Mouse (Mus musculus): ENCODE results near the gene Artn. TPM values are rescaled to one million over a fixed set of nuclear protein-coding genes. Genes with fewer than 3 reads are reported as not detected.

The Artn gene
- polyA plus RNA-seq, 1 experiment from 2014 or later = 0.53 TPM

DNA sequence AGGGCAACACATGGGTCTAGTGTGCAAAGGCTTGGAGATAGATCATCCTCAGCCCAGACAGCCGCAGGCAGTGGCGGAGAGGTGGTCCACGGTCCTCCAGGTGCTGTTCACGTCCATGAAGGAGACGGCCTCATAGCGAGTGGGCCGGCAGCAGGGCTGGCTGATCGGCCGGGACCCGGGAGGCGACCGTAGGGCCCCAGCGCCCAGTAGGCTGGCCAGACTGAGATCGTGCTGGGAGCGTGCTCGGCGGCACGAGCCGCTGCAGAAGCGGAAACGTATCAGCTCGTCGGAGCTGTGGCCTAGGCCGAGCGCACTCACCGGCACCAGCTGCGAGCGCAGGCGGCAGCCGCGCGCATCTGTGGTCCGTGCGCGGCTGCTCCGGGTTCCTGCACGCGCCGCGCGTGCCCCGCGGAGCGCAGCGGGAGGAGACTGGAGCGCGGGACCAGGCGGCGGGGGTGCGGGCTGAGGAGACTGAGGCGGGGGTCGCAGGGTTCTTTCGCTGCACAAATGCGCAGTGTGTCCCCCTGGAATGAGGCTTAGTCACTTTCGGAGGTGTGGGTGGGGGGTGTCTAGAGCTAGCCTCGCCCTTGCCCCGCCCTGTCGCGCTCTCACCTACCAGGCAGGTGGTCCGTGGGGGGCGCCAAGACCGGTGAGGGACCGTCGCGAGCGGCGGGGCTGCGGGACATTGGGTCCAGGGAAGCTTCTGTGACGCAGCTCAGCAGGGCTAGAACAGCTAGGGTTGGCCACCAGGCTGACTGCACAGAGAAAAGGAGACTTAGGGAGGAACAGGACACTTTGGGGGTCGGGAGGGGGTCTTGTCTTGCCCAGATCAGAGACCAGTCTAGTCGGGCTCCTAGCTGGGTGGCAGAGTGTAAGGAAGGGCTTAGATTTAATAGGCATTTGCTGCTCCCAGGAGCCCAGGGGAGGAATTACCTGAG is 2.7 kb downstream of the Artn start:
- WGBS = under 1% methylated on average over 63 of the region's 71 CpGs
- H3K4me2 ChIP-seq = peak overlapping the region; percentile 78
- peak; percentile 91 for DNase-seq (ENCODE audit: low spot score, missing footprints)
- H3K4me3 ChIP-seq (ENCODE audit: low read depth, low read length) = peak overlapping the region; percentile 43
- H3K9ac ChIP-seq (ENCODE audit: low read length) = peak overlapping the region; percentile 55
- no peak overlapping the region for H3K27ac ChIP-seq (ENCODE audit: low read depth, low read length)
- no peaks in the 10 kb centered on the region for H3K36me3 ChIP-seq (ENCODE audit: control insufficient read depth, insufficient read depth, low read length)
- peak; percentile 70 for ATAC-seq (ENCODE audit: low FRiP score)
- H3K27me3 ChIP-seq (ENCODE audit: control insufficient read depth, insufficient read depth, low read length) = peaks cover 56% of the 10 kb centered on the region
- no peaks in the 10 kb centered on the region for H3K9me3 ChIP-seq (ENCODE audit: control insufficient read depth, low read length)
- peaks cover 23% of the 10 kb centered on the region for H3K4me1 ChIP-seq (ENCODE audit: control insufficient read depth, insufficient read depth, low read length)

DNA sequence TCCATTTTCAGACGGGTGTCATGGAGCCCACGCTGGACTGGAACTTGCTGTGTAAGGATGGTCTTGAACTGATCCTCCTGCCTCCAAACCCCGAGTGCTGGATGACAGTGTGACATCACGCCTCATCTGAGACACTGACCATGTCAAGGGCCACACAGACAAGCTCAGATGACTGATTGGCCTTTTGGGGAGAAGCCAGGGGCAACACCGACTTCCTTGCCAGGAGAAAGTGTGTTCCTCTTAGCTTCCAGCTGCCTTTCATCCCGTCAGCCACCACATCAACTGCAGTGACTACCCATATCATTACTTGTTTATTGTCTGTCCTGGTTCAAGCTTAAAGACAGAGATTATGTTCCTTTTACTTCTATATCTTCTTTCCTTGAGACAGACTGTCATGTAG is 4.6 kb downstream of the Artn start:
- Histone ChIP-seq H3K4me2 (no peak overlapping the region), H3K9me3 (ENCODE audit: control insufficient read depth, low read length) (no peaks in the 10 kb centered on the region), H3K27me3 (ENCODE audit: control insufficient read depth, insufficient read depth, low read length) (peaks cover 50% of the 10 kb centered on the region), H3K36me3 (ENCODE audit: control insufficient read depth, insufficient read depth, low read length) (no peaks in the 10 kb centered on the region), H3K4me1 (ENCODE audit: control insufficient read depth, insufficient read depth, low read length) (peaks cover 23% of the 10 kb centered on the region), H3K9ac (ENCODE audit: low read length) (no peak overlapping the region), H3K4me3 (ENCODE audit: low read depth, low read length) (no peak overlapping the region), H3K27ac (ENCODE audit: low read depth, low read length) (no peak overlapping the region)
- DNase-seq (ENCODE audit: low spot score, missing footprints) (no peak), ATAC-seq (ENCODE audit: low FRiP score) (no peak)
- WGBS = 72% methylated on average over 4 of the region's 6 CpGs

DNA sequence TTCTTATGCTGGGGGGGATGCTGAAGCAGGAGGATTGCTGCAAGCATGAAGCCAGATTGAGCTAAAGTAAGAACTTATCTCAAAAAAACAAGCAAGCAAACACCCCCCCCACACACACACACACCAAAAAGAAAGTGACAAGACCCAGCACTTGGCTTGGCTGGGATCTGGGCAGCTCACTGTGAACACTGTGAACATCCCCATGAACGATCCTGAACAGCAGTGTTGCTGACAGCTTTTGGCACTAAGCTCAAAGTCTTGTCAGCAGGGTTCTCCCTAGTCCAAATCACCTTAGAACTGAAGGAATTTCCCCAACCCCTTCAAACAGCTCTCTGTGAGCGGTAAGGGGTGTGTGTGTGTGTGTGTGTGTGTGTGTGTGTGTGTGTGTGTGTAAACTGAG is 6.1 kb downstream of the Artn start:
- H3K4me3 ChIP-seq (ENCODE audit: low read depth, low read length) = no peak overlapping the region
- no peak overlapping the region for H3K9ac ChIP-seq (ENCODE audit: low read length)
- H3K27ac ChIP-seq (ENCODE audit: low read depth, low read length) = no peak overlapping the region
- peaks cover 9% of the 10 kb centered on the region for H3K4me1 ChIP-seq (ENCODE audit: control insufficient read depth, insufficient read depth, low read length)
- peaks cover 36% of the 10 kb centered on the region for H3K27me3 ChIP-seq (ENCODE audit: control insufficient read depth, insufficient read depth, low read length)
- H3K36me3 ChIP-seq (ENCODE audit: control insufficient read depth, insufficient read depth, low read length) = no peaks in the 10 kb centered on the region
- no peaks in the 10 kb centered on the region for H3K9me3 ChIP-seq (ENCODE audit: control insufficient read depth, low read length)
- H3K4me2 ChIP-seq = no peak overlapping the region
- no peak for DNase-seq (ENCODE audit: low spot score, missing footprints)
- WGBS = 57% methylated on average over 2 of the region's 2 CpGs
- ATAC-seq (ENCODE audit: low FRiP score) = no peak

DNA sequence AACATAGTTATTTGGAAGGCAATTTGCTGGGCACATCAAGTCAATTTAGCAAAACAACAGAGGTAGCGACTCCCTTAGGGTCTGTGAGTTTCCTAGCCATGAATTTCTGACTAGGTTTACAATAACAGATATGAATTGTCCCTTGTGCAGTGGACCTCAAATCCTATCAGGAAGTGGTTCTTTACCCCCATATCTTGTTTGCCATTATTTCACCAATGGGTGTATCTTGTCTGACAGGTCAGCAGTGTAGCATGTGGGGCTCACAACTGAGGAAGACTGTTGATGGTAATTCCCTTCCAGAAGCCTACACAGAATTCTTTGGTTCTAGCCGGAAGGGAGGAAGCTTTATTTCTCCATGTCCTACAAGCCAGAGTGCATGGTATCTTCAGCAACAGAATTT is 8.2 kb downstream of the Artn start:
- Histone ChIP-seq H3K4me1 (ENCODE audit: control insufficient read depth, insufficient read depth, low read length) (0 out of 2 replicates have a peak, but pooled peaks cover under 1% of the 10 kb centered on the region), H3K9me3 (ENCODE audit: control insufficient read depth, low read length) (no peaks in the 10 kb centered on the region), H3K27ac (ENCODE audit: low read depth, low read length) (no peak overlapping the region), H3K9ac (ENCODE audit: low read length) (no peak overlapping the region), H3K4me2 (no peak overlapping the region), H3K4me3 (ENCODE audit: low read depth, low read length) (no peak overlapping the region), H3K27me3 (ENCODE audit: control insufficient read depth, insufficient read depth, low read length) (peaks cover 15% of the 10 kb centered on the region), H3K36me3 (ENCODE audit: control insufficient read depth, insufficient read depth, low read length) (no peaks in the 10 kb centered on the region)
- no peak for DNase-seq (ENCODE audit: low spot score, missing footprints)
- ATAC-seq (ENCODE audit: low FRiP score) = no peak
- 91% methylated on average over 2 of the region's 2 CpGs for WGBS

DNA sequence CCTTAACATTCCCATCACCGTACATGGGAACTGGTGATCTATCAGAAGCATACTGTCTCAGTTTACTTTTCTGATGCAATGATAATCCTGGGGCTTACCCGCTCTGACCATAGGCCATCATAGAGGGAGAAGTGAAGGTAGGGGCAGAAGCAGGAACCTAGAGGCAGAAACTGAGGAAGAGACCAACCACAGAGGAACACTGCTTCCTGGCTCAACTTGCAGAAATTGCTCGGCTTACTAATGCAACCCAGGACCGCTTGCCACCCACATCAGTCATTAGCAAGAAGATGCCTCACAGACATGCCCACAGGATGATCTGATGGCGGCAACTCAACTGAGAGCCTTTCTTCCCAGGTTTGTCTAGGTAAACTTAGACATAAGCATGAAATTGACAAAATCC is 10.8 kb downstream of the Artn start:
- Histone ChIP-seq H3K9ac (ENCODE audit: low read length) (no peak overlapping the region), H3K27me3 (ENCODE audit: control insufficient read depth, insufficient read depth, low read length) (no peaks in the 10 kb centered on the region), H3K4me2 (no peak overlapping the region), H3K4me3 (ENCODE audit: low read depth, low read length) (no peak overlapping the region), H3K27ac (ENCODE audit: low read depth, low read length) (no peak overlapping the region), H3K36me3 (ENCODE audit: control insufficient read depth, insufficient read depth, low read length) (no peaks in the 10 kb centered on the region), H3K9me3 (ENCODE audit: control insufficient read depth, low read length) (no peaks in the 10 kb centered on the region), H3K4me1 (ENCODE audit: control insufficient read depth, insufficient read depth, low read length) (peaks cover 8% of the 10 kb centered on the region)
- DNase-seq (ENCODE audit: low spot score, missing footprints) = no peak
- ATAC-seq (ENCODE audit: low FRiP score) = no peak
- WGBS = 91% methylated on average over 5 of the region's 5 CpGs

DNA sequence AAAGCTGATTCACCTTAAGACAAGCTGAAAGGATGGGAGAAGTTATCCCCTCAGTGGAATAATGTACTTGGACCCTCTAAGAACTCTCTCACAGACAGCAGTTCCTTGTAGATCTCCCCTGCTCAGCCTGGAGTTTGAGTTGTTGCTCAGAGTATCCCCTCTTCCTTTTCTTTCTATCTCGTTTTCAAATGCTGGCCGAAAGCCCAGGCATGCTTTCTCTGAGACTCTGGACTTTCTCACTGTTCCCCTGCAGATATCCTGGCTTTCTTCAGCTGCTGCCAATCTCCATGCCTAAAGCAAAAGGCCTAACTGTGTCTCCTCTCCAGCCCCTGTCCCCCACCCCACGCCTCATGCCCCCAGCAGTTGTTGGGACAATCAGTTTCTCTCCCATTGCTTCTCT is 11.3 kb downstream of the Artn start:
- H3K27me3 ChIP-seq (ENCODE audit: control insufficient read depth, insufficient read depth, low read length) = no peaks in the 10 kb centered on the region
- no peaks in the 10 kb centered on the region for H3K9me3 ChIP-seq (ENCODE audit: control insufficient read depth, low read length)
- ATAC-seq (ENCODE audit: low FRiP score) (no peak), DNase-seq (ENCODE audit: low spot score, missing footprints) (no peak)
- no peak overlapping the region for H3K27ac ChIP-seq (ENCODE audit: low read depth, low read length)
- H3K36me3 ChIP-seq (ENCODE audit: control insufficient read depth, insufficient read depth, low read length) = no peaks in the 10 kb centered on the region
- no peak overlapping the region for H3K9ac ChIP-seq (ENCODE audit: low read length)
- H3K4me3 ChIP-seq (ENCODE audit: low read depth, low read length) = no peak overlapping the region
- H3K4me2 ChIP-seq = no peak overlapping the region
- peaks cover 13% of the 10 kb centered on the region for H3K4me1 ChIP-seq (ENCODE audit: control insufficient read depth, insufficient read depth, low read length)
- WGBS = 94% methylated on average over 3 of the region's 3 CpGs

DNA sequence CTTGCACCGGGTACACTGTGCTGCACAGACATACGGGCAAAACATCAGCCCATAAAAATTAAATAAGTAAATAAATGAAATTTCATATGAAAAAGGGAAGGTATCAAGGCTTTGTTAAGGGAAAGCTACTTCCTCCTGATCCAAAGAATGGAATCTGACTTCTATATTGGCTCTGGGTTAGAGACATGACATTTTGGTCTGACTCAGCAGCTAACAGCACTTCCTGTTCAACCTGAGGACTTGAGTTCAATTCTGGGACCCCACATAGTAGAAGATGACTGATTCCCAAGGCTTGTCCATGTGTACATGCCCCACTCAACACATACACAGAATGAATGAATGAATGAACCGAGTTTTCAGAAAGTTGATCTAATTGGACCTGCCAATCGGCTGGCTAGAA is 11.7 kb downstream of the Artn start:
- Histone ChIP-seq H3K27ac (ENCODE audit: low read depth, low read length) (no peak overlapping the region), H3K9me3 (ENCODE audit: control insufficient read depth, low read length) (no peaks in the 10 kb centered on the region), H3K36me3 (ENCODE audit: control insufficient read depth, insufficient read depth, low read length) (no peaks in the 10 kb centered on the region), H3K4me3 (ENCODE audit: low read depth, low read length) (no peak overlapping the region), H3K9ac (ENCODE audit: low read length) (no peak overlapping the region), H3K4me2 (no peak overlapping the region), H3K27me3 (ENCODE audit: control insufficient read depth, insufficient read depth, low read length) (no peaks in the 10 kb centered on the region), H3K4me1 (ENCODE audit: control insufficient read depth, insufficient read depth, low read length) (peaks cover 17% of the 10 kb centered on the region)
- DNase-seq (ENCODE audit: low spot score, missing footprints) (no peak), ATAC-seq (ENCODE audit: low FRiP score) (no peak)
- 93% methylated on average over 4 of the region's 4 CpGs for WGBS

DNA sequence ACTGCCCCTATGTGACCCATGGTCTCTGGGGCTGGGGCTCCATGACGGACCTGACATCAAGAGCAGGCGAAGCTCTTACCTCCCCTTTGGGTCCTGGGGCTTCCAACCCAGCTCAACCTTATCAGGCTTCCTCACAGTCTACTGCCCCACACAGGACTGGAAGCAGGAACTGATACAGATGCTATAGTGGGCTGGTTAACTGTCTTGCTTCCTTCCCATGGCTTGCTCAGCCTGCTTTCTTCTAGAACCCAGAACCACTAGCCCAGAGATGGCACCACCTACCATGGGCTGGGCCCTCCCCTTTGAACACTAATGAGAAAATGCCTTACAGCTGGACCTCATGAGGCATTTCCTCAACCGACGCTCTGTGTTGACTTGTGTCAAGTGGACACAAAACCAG is 12.2 kb downstream of the Artn start:
- WGBS = 90% methylated on average over 4 of the region's 4 CpGs
- DNase-seq (ENCODE audit: low spot score, missing footprints) (no peak), ATAC-seq (ENCODE audit: low FRiP score) (no peak)
- Histone ChIP-seq H3K9ac (ENCODE audit: low read length) (no peak overlapping the region), H3K4me1 (ENCODE audit: control insufficient read depth, insufficient read depth, low read length) (peaks cover 17% of the 10 kb centered on the region), H3K9me3 (ENCODE audit: control insufficient read depth, low read length) (no peaks in the 10 kb centered on the region), H3K36me3 (ENCODE audit: control insufficient read depth, insufficient read depth, low read length) (no peaks in the 10 kb centered on the region), H3K27me3 (ENCODE audit: control insufficient read depth, insufficient read depth, low read length) (no peaks in the 10 kb centered on the region), H3K4me2 (no peak overlapping the region), H3K4me3 (ENCODE audit: low read depth, low read length) (no peak overlapping the region), H3K27ac (ENCODE audit: low read depth, low read length) (no peak overlapping the region)

DNA sequence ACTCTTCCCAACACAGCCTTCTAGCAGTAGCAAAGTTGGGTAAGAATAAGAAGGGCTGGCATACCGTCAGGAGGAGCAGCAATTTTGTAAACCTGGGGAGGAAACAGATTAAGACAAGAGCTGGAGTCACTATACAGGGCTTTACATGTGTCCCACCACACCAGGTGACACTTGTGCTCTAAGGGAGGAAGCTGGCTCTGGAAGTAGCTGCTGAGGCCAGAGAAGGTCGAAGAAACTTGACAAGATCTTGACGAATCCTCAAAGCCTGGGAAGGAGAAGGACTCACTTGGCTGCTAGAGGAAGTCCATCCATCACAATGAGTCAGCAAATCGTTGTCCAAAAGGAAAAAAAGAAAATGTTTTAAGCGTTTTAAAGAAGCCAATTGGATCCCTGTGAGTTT is 13.2 kb downstream of the Artn start:
- DNase-seq (ENCODE audit: low spot score, missing footprints) = no peak
- no peak overlapping the region for H3K4me3 ChIP-seq (ENCODE audit: low read depth, low read length)
- no peaks in the 10 kb centered on the region for H3K9me3 ChIP-seq (ENCODE audit: control insufficient read depth, low read length)
- H3K36me3 ChIP-seq (ENCODE audit: control insufficient read depth, insufficient read depth, low read length) = peaks cover 5% of the 10 kb centered on the region
- H3K9ac ChIP-seq (ENCODE audit: low read length) = no peak overlapping the region
- no peak for ATAC-seq (ENCODE audit: low FRiP score)
- 91% methylated on average over 5 of the region's 5 CpGs for WGBS
- H3K4me2 ChIP-seq = no peak overlapping the region
- H3K27me3 ChIP-seq (ENCODE audit: control insufficient read depth, insufficient read depth, low read length) = no peaks in the 10 kb centered on the region
- peaks cover 17% of the 10 kb centered on the region for H3K4me1 ChIP-seq (ENCODE audit: control insufficient read depth, insufficient read depth, low read length)
- no peak overlapping the region for H3K27ac ChIP-seq (ENCODE audit: low read depth, low read length)
